Mouse (Mus musculus): ENCODE measurements around the gene Il17a. TPM values are rescaled to one million over a fixed set of nuclear protein-coding genes. Genes with fewer than 3 reads are reported as not detected.

Il17a gene
- not detected in 2 replicates for polyA plus RNA-seq (2014; fragmentation: Nextera tagmentation; extraction: Ambion mirVana)

GRCm38 (mm10) chr1:20730903-20731302 lies at the start of gene Il17a:
Il17a (plus strand) TSS chr1:20730905.
- no peaks in the 10 kb centered on the region for H3K27me3 ChIP-seq (ENCODE audit: control insufficient read depth, insufficient read depth, low read length)
- no peak within 1 kb of the TSS for H3K4me3 ChIP-seq (ENCODE audit: low read depth, low read length)
- WGBS = 90% methylated on average over 10 of the region's 10 CpGs
- H3K4me1 ChIP-seq (replicated peaks; ENCODE audit: control insufficient read depth, insufficient read depth, low read length) = no peaks in the 10 kb centered on the region
- no peak within 1 kb of the TSS for H3K4me2 ChIP-seq (ENCODE audit: low read depth, low read length, severe bottlenecking)
- peaks cover 2% of the 10 kb centered on the region; the same call in 1 of the 2 replicates for H3K9me3 ChIP-seq (ENCODE audit: control insufficient read depth, low read length)
- DNase-seq (ENCODE audit: low spot score) (no peak), ATAC-seq (replicated peaks; ENCODE audit: low FRiP score) (no peak)
- no peaks in the 10 kb centered on the region for H3K36me3 ChIP-seq (ENCODE audit: control insufficient read depth, insufficient read depth, low read length)
- H3K9ac ChIP-seq (ENCODE audit: low read length) = no peak within 1 kb of the TSS
- no peak within 1 kb of the TSS for H3K27ac ChIP-seq (ENCODE audit: low read depth, low read length)

DNA sequence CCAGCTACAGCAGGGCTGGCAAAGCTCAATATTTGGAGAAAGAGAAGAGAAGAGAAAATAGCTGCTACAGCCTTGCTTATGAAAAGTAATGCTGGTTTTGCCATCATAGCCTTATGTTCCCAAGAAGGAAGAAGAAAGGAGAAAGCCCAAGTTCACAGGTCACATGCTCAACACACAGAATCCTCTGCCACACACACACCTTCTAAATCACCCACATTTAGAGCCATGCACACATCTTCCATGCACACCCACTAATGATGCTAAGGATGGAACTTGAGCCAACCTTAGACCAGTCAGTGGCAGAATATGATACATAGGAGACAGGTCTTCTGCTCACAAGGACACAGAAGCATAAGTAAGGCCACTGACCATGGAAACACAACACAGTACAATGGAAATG lies 47.9 kb upstream of the Il17a start:
- H3K36me3 ChIP-seq (ENCODE audit: control insufficient read depth, insufficient read depth, low read length) = no peaks in the 10 kb centered on the region
- H3K4me3 ChIP-seq (ENCODE audit: low read depth, low read length) = no peak overlapping the region
- no peak overlapping the region for H3K4me2 ChIP-seq (ENCODE audit: low read depth, low read length, severe bottlenecking)
- H3K27me3 ChIP-seq (ENCODE audit: control insufficient read depth, insufficient read depth, low read length) = no peaks in the 10 kb centered on the region
- no peak overlapping the region for H3K9ac ChIP-seq (ENCODE audit: low read length)
- DNase-seq (ENCODE audit: low spot score) = no peak
- H3K9me3 ChIP-seq (ENCODE audit: control insufficient read depth, low read length) = no peaks in the 10 kb centered on the region
- H3K4me1 ChIP-seq (replicated peaks; ENCODE audit: control insufficient read depth, insufficient read depth, low read length) = no peaks in the 10 kb centered on the region
- ATAC-seq (replicated peaks; ENCODE audit: low FRiP score) = no peak
- H3K27ac ChIP-seq (ENCODE audit: low read depth, low read length) = no peak overlapping the region

GRCm38 (mm10) chr1:20683386-20683785 lies 47.3 kb upstream of the Il17a start:
- Histone ChIP-seq H3K4me2 (ENCODE audit: low read depth, low read length, severe bottlenecking) (no peak overlapping the region), H3K4me3 (ENCODE audit: low read depth, low read length) (no peak overlapping the region), H3K9me3 (ENCODE audit: control insufficient read depth, low read length) (no peaks in the 10 kb centered on the region), H3K27me3 (ENCODE audit: control insufficient read depth, insufficient read depth, low read length) (no peaks in the 10 kb centered on the region), H3K9ac (ENCODE audit: low read length) (no peak overlapping the region), H3K36me3 (ENCODE audit: control insufficient read depth, insufficient read depth, low read length) (no peaks in the 10 kb centered on the region), H3K27ac (ENCODE audit: low read depth, low read length) (no peak overlapping the region), H3K4me1 (replicated peaks; ENCODE audit: control insufficient read depth, insufficient read depth, low read length) (no peaks in the 10 kb centered on the region)
- WGBS = 92% methylated on average over 5 of the region's 5 CpGs
- no peak for ATAC-seq (replicated peaks; ENCODE audit: low FRiP score)
- DNase-seq (ENCODE audit: low spot score) = no peak

- H3K4me1 ChIP-seq (replicated peaks; ENCODE audit: control insufficient read depth, insufficient read depth, low read length) = no peaks in the 10 kb centered on the region
- no peak for DNase-seq (ENCODE audit: low spot score)
- H3K9ac ChIP-seq (ENCODE audit: low read length) = no peak overlapping the region
- no peaks in the 10 kb centered on the region for H3K27me3 ChIP-seq (ENCODE audit: control insufficient read depth, insufficient read depth, low read length)
- H3K4me3 ChIP-seq (ENCODE audit: low read depth, low read length) = no peak overlapping the region
- H3K36me3 ChIP-seq (ENCODE audit: control insufficient read depth, insufficient read depth, low read length) = no peaks in the 10 kb centered on the region
- ATAC-seq (replicated peaks; ENCODE audit: low FRiP score) = no peak
- H3K4me2 ChIP-seq (ENCODE audit: low read depth, low read length, severe bottlenecking) = no peak overlapping the region
- no peaks in the 10 kb centered on the region for H3K9me3 ChIP-seq (ENCODE audit: control insufficient read depth, low read length)
- 84% methylated on average over 3 of the region's 3 CpGs for whole genome bisulfite sequencing
- H3K27ac ChIP-seq (ENCODE audit: low read depth, low read length) = no peak overlapping the region
Measured at GRCm38 (mm10) chr1:20683853-20684252, 46.9 kb upstream of the Il17a start.

DNA sequence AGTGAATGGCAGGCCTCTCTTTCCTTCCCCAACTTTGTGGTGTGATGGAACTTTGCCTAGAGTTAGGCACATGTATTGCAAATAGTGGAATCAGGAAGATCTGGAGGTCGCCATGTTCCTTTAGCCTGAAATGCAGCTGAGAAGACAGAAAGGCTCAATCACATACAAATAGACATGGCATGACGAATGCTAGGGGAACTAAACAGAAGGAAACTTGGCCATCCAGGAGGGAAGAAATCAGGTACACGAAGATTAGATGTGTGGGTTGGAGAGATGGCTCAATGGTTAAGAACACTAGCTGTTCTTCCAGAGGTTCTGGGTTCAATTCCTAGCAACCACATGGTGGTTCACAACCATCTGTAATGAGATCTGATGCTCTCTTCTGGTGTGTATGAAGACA lies 46.3 kb upstream of the Il17a start:
- Histone ChIP-seq H3K36me3 (ENCODE audit: control insufficient read depth, insufficient read depth, low read length) (no peaks in the 10 kb centered on the region), H3K4me1 (replicated peaks; ENCODE audit: control insufficient read depth, insufficient read depth, low read length) (no peaks in the 10 kb centered on the region), H3K9ac (ENCODE audit: low read length) (no peak overlapping the region), H3K4me3 (ENCODE audit: low read depth, low read length) (no peak overlapping the region), H3K9me3 (ENCODE audit: control insufficient read depth, low read length) (no peaks in the 10 kb centered on the region), H3K27ac (ENCODE audit: low read depth, low read length) (no peak overlapping the region), H3K4me2 (ENCODE audit: low read depth, low read length, severe bottlenecking) (no peak overlapping the region), H3K27me3 (ENCODE audit: control insufficient read depth, insufficient read depth, low read length) (no peaks in the 10 kb centered on the region)
- DNase-seq (ENCODE audit: low spot score) = no peak
- 91% methylated on average over 3 of the region's 3 CpGs for WGBS
- no peak for ATAC-seq (replicated peaks; ENCODE audit: low FRiP score)

- ATAC-seq (replicated peaks; ENCODE audit: low FRiP score) (no peak), DNase-seq (ENCODE audit: low spot score) (no peak)
- H3K36me3 ChIP-seq (ENCODE audit: control insufficient read depth, insufficient read depth, low read length) = no peaks in the 10 kb centered on the region
- H3K4me3 ChIP-seq (ENCODE audit: low read depth, low read length) = no peak overlapping the region
- H3K9me3 ChIP-seq (ENCODE audit: control insufficient read depth, low read length) = no peaks in the 10 kb centered on the region
- no peaks in the 10 kb centered on the region for H3K27me3 ChIP-seq (ENCODE audit: control insufficient read depth, insufficient read depth, low read length)
- H3K4me2 ChIP-seq (ENCODE audit: low read depth, low read length, severe bottlenecking) = no peak overlapping the region
- no peak overlapping the region for H3K9ac ChIP-seq (ENCODE audit: low read length)
- WGBS = 85% methylated on average over 2 of the region's 2 CpGs
- no peak overlapping the region for H3K27ac ChIP-seq (ENCODE audit: low read depth, low read length)
- H3K4me1 ChIP-seq (replicated peaks; ENCODE audit: control insufficient read depth, insufficient read depth, low read length) = no peaks in the 10 kb centered on the region
Measured at GRCm38 (mm10) chr1:20685393-20685792, 45.3 kb upstream of the Il17a start.

DNA sequence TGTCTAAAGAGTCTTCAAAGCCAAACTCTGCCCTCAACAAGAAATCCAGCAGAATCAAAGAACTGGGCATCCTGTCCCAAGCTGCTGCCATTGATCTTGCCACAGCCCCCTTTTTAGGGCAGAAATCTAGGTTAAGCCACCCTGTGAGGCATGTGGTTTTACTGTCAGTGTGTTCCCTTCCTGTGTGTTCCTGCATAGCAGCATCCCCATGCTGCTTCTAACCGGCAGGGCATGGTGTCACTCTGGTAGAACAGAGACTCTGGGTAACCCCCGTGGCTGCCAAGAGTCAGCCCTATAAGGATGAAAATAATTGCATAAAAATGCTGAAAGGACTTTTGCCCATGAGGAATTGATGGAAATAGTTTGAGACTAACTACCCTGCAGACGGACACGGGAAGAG lies 44.8 kb upstream of the Il17a start:
- H3K9ac ChIP-seq (ENCODE audit: low read length) = no peak overlapping the region
- no peak for ATAC-seq (replicated peaks; ENCODE audit: low FRiP score)
- 90% methylated on average over 4 of the region's 4 CpGs for WGBS

DNA sequence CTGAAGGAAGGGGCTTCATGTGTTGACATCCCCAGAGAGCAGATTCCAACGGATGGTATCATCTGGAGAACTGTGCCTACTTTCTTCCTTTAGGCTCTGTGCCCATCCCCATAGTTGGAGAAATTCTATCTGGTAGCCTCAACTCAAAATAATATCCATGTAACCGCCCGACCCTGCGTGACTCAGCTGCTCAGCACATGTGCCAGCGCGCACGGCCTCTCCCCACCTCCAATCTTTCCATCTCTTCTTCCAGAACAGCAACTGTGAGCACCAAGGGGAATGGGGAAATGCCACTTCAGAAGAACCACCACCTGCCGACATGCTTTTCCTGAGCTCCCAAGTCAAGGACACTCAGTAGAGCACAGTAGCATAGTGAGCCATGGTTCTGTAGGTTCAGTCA lies 39.4 kb upstream of the Il17a start:
- Histone ChIP-seq H3K27me3 (ENCODE audit: control insufficient read depth, insufficient read depth, low read length) (no peaks in the 10 kb centered on the region), H3K4me2 (ENCODE audit: low read depth, low read length, severe bottlenecking) (no peak overlapping the region), H3K9ac (ENCODE audit: low read length) (no peak overlapping the region), H3K9me3 (ENCODE audit: control insufficient read depth, low read length) (no peaks in the 10 kb centered on the region), H3K4me1 (replicated peaks; ENCODE audit: control insufficient read depth, insufficient read depth, low read length) (no peaks in the 10 kb centered on the region), H3K4me3 (ENCODE audit: low read depth, low read length) (no peak overlapping the region), H3K27ac (ENCODE audit: low read depth, low read length) (no peak overlapping the region), H3K36me3 (ENCODE audit: control insufficient read depth, insufficient read depth, low read length) (no peaks in the 10 kb centered on the region)
- ATAC-seq (replicated peaks; ENCODE audit: low FRiP score) (no peak), DNase-seq (ENCODE audit: low spot score) (no peak)
- WGBS = 91% methylated on average over 8 of the region's 8 CpGs

More for the DNA sequence above, 44.8 kb upstream of the Il17a start:
- Histone ChIP-seq H3K36me3 (ENCODE audit: control insufficient read depth, insufficient read depth, low read length) (no peaks in the 10 kb centered on the region), H3K4me3 (ENCODE audit: low read depth, low read length) (no peak overlapping the region), H3K9me3 (ENCODE audit: control insufficient read depth, low read length) (no peaks in the 10 kb centered on the region), H3K4me1 (replicated peaks; ENCODE audit: control insufficient read depth, insufficient read depth, low read length) (no peaks in the 10 kb centered on the region), H3K27ac (ENCODE audit: low read depth, low read length) (no peak overlapping the region), H3K4me2 (ENCODE audit: low read depth, low read length, severe bottlenecking) (no peak overlapping the region), H3K27me3 (ENCODE audit: control insufficient read depth, insufficient read depth, low read length) (no peaks in the 10 kb centered on the region)
- no peak for DNase-seq (ENCODE audit: low spot score)

GRCm38 (mm10) chr1:20693634-20694313 lies 36.9 kb upstream of the Il17a start:
- ATAC-seq (replicated peaks; ENCODE audit: low FRiP score) = no peak
- no peak for DNase-seq (ENCODE audit: low spot score)
- no peaks in the 10 kb centered on the region for H3K36me3 ChIP-seq (ENCODE audit: control insufficient read depth, insufficient read depth, low read length)

More at GRCm38 (mm10) chr1:20693634-20694313, 36.9 kb upstream of the Il17a start:
- no peak overlapping the region for H3K9ac ChIP-seq (ENCODE audit: low read length)
- WGBS = 85% methylated on average over 6 of the region's 6 CpGs
- H3K9me3 ChIP-seq (ENCODE audit: control insufficient read depth, low read length) = no peaks in the 10 kb centered on the region
- no peak overlapping the region for H3K4me2 ChIP-seq (ENCODE audit: low read depth, low read length, severe bottlenecking)
- no peaks in the 10 kb centered on the region for H3K27me3 ChIP-seq (ENCODE audit: control insufficient read depth, insufficient read depth, low read length)
- H3K4me3 ChIP-seq (ENCODE audit: low read depth, low read length) = no peak overlapping the region
- H3K4me1 ChIP-seq (replicated peaks; ENCODE audit: control insufficient read depth, insufficient read depth, low read length) = no peaks in the 10 kb centered on the region
- no peak overlapping the region for H3K27ac ChIP-seq (ENCODE audit: low read depth, low read length)

Data from forebrain, embryonic 11.5 days (tissue).